Mouse (Mus musculus): ENCODE measurements at regions not wholly inside any gene's neighbourhood (a gene's known extent, or its start where the extent isn't known, plus 50 kb on each side); places are given as distances from the start of the nearest gene placed in this dataset.

DNA sequence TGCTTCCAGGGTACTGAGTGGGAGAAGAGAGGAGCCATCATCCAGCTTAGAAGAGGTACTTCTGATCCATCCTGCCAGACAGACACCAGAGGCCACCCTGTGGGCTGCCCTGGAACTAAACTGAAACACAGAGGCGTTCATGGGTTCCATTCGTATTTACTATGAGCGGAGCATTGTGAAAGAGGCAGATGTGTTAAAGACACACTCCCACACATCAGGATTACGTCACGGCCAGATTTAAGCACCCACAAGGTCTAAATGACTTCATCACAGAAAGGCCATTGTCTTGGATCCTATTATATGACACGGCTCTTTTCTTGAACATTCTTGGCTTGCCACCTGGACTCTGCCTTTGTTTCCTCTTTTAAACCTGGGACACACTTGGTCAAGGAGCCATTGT is 141.0 kb upstream of the Arglu1 start:
- DNase-seq = no peak

- DNase-seq = no peak
These were observed 138.9 kb upstream of the Arglu1 start for GRCm38 (mm10) chr8:8829230-8829629.

GRCm38 (mm10) chr8:8827555-8827954 is 137.2 kb upstream of the Arglu1 start:
- DNase-seq = no peak

DNA sequence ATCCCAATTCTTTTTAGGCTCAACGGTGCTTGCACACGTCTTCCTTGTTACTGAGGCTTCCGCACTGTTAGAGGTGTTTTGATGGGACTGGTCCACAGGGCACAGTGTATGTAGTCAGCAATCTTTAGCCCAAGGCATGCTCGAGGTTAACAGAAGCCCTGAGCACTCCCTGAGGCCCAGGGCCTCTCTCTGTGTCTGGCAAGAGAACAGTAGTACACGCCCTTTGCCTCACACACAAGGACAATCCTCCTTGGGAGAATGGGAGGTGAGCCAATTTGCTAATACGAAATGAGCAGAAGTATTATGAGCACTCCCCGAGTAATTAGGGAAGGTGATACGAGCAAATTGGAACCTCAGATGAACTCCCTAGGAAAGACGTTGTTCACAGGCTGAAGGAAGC is 136.5 kb upstream of the Arglu1 start:
- DNase-seq = peak; percentile 11

DNA sequence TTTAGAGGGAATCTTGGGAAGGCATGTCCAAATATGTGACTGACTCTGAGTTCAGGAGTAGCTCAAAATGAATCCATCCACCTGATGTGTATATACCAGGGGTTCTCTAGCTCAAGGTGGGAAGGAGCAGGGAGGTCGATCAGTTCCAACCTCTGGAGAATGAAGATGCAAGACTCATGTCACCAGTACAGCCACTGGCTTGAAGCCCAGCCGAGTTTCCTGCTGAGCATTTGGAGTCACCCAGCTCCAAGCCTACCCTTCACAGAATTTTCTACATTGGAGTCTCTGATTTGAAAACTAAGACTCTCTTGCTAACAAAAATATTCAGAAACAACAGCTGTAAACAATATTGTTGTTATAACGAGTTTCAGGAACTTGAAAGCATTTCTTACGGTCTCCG is 134.6 kb upstream of the Arglu1 start:
- no peak for DNase-seq

DNA sequence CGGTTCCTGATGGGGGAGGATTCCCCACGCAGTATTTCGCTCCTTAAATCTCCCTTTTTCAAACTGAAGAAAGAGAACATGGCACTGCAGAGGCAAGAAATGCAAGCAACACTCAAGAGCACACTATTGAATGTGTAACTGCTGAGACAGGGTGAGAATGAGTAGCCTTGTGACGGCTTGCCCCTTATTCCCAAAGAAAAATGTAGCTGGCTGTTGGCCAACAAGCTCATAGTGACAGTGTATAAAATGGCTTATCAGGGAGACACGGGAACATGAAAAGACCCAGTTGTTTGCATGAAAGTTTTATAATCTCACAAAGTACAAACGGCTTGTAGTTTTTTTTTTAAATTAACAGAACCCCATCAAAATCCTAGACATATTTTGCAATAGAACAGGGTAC is 130.8 kb upstream of the Arglu1 start:
- DNase-seq = no peak

GRCm38 (mm10) chr8:8820614-8821013 is 130.3 kb upstream of the Arglu1 start:
- DNase-seq = no peak

DNA sequence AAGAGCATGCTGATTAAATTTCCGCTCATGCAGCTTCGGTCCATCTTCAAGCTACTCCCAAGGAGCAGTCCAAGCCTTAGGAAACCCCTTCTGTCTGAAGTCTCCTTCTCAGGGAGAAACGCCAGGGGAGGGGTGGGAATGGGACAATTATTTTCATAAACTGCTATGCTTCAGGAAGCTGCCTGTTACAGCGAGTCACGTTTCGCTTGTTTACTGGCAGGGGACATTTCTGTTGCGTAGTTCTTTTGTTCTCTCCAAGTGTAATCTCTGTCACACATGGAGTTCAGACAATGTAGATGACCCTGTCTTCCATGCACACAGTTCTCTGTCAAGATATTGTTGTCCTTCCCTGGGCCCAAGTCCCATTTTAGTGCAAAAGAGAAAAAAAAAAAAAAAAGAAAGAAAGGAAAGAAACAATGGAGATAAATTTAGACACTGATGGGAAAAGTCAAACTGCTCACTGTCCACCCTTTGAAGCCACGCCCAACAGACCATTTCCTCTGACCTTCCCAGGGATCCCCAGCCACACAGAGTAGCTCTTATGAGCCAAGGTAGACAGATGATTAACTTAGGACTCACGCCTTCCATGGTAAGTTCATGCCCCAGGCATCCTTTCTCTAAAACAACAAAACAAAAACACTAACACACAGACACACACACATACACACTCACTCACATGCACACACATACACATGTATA is 129.1 kb upstream of the Arglu1 start:
- peak; percentile 42 for DNase-seq

- DNase-seq = no peak
These were observed 122.5 kb upstream of the Arglu1 start for GRCm38 (mm10) chr8:8812807-8813167.

DNA sequence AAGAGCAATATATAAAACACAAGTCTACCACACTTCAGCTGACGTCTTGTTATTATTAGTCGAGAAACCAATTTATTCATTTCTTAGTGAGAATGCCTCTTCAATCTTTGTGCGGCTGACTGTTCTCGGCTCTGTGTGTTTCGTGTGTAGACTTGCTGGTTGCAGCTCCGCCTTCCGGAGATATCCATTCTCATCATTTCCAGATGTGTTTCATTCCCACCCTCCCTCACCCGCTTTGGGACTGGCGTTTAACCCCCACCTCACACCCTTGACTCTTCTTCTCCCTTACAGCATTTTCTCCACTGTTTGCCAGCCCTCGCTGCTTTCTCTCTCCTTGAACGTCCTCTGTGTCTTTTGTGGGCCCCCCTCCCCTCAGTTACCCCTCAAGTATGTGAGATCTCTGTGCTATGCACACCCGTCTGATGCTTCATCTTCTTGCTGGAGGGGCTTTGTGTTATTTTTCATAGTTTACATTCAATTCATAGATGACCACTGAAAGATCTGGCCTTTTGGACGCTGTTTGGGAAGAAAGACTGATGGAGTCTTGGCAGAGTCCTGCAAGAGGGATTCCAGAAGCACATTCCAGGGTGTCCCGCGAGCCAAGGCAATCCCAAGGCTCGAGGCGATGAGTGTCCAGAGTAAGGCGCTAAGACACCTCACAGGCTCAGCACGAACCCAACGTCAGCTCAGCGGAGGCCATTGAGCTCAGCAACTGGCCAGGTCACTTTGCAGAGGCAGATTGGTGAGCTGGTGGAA is 121.9 kb upstream of the Arglu1 start:
- DNase-seq = no peak

DNA sequence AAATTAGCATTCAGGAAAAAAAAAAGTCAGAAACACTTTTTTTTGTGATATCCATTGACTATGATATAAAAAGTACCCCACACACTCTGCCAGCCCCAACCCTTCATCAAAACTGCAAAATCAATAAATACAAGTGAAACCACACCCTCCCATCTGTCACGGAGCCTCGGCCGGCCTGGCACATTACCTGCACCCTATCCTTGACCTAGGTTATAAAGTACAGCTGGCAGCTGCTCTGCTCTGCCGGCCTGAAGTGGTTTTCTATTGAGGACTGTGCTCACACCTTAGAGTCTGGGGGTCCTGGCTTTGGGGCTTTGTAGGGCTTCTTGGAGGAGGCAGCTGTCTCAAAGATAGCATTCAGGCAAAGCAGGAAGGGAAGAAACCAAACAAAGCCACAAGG is 120.6 kb upstream of the Arglu1 start:
- no peak for DNase-seq

DNA sequence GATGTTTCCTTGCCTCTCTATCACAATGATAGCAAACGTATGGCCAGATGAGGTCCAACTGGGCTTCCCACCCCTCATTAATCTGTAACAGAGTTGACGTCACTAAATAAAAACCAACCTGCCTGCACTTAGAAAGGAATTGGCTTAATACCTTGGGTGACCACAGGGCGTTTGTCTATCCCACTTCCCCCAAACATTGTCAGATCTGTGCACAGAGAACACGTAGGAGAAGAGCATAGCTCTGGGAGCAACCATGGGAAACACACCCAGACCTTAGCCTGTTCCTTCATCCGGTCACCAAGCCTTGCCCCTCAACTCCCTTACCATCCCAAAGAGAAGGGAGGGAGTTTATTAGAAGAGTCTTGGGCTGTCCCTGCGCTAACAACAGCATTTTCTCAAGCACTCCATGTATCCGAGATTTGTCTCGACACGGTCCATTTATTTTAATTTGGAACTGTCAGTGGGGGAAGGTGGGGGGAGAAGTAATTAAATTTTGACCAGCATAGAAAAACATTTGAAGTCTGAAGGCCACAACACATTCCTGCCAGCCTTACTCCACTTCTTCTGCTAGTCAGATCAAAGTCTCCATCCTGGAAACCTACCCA is 119.6 kb upstream of the Arglu1 start:
- DNase-seq = no peak

DNA sequence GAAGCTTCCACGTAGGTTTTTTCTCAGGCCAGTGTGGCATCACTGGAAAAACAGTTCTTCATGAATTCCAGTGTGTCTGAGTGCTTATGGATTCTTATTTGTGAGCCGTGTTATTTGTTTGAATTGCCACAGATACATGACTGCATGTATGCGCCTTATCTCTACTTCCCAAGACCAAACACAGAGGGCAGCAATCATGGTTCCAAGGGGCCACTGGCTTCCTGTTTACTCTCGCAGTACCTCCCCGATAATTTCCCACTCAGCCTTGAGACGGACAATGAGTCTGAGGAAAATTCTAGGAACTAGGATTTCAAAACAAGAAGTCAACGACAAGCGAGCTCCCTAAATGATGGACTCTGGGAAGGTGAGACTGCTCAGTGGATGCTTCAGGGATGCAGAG is 119.0 kb upstream of the Arglu1 start:
- no peak for DNase-seq

DNA sequence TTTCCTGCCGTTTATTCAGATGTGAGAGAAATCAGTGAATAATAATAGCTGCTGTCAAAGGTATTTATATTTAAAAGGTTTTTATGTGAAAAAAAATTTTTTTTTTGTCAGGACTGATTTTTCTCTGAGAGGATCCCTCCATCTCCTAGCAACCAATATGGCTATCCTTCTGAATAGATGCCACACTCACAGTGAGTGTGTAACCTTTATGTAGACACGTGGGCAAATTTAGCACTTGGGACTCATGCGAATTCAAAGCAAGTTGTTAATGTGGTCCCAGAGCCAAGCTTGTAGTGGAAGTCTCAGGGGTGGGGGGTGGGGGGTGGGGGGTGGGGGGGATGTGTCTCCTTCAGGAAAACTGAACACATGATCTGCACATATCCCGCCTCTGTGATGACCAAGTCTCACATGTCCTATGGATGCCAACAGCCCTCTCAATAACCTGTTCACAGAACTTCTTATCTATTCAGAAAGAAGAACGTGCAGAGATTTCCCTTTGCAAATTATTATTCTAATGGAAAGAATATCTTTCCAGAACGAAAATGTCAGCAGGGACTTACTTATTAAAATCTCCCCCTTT is 112.5 kb upstream of the Arglu1 start:
- no peak for DNase-seq

GRCm38 (mm10) chr8:8802317-8802716 is 112.0 kb upstream of the Arglu1 start:
- DNase-seq = no peak

DNA sequence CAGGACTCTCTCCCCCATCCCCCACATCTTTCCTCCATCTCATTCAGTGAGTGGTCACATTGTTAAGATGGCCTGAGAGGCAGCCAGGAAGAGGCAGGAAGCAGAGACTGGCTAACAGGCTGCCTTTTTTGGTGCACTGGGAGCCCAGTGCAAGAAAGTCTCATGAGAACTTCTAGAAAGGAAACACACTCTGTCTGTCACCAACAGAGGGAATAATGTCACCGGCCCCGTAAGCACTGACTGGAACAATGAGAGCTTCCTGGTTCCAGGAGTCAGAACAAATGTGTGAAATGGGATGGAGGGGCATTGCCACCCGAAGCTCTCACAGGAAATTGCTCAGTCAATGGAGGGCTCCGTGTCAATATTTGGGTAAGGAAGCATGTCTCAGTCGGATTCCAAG is 111.3 kb upstream of the Arglu1 start:
- no peak for DNase-seq

GRCm38 (mm10) chr8:8797521-8797920 is 107.2 kb upstream of the Arglu1 start:
- no peak for DNase-seq

DNA sequence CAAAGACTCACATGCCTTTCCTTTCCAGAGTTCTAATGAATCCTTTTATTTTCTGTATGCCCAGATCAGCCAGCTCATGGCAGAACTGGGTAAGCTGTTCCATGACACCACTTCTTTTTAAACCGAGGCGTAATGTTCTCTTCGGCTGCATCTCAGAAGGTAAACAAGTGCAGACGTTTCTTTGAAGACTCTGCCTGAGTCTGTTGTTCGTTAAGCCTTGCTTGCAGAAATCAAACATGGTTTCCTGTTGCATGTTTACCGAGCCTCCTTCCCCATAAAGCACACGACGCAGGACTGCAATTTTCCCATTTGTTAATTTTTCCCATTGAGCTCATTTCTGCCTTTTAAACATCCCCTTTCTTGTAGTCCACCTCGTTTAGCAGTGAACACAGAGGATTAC is 106.6 kb upstream of the Arglu1 start:
- no peak for DNase-seq

DNA sequence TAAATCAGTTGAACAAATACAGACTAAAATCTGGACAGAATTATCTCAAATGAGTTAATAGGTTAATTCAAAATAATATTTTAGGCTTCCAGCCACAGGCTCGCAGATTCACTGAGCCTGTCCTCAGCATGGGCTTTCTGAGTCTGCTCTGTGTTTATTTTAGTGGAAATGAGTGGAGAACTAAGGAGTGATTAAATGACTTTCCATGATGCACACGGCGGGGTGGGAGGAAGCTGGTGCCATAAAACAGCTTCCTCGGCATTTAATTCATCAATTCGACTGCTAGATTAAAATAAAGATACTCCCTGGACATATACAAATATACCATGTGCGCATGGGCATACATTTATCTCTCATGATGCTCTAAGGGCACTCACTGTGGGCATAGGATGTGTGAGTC is 104.4 kb upstream of the Arglu1 start:
- DNase-seq = no peak

DNA sequence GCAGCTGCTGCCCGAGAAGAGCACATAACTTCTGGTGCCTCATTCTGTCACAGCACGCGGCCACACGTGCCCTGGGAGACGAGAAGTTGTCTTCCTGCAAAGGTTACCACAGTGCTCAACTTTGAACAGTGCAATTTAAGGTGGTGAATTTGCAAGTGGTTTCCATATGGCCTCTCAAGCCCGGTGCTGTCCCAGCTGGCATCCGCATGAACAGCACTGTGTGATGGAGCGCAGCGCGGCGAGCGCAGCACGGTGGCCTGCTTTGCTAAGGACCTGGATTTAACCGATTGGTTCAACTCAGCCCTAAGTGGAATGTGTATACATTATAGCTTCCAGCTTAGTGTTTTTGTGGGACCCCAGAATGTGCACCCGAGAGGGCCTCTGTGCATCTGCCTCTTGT is 89.6 kb upstream of the Arglu1 start:
- DNase-seq = no peak

GRCm38 (mm10) chr8:8774496-8775015 is 84.2 kb upstream of the Arglu1 start:
- DNase-seq = no peak

DNA sequence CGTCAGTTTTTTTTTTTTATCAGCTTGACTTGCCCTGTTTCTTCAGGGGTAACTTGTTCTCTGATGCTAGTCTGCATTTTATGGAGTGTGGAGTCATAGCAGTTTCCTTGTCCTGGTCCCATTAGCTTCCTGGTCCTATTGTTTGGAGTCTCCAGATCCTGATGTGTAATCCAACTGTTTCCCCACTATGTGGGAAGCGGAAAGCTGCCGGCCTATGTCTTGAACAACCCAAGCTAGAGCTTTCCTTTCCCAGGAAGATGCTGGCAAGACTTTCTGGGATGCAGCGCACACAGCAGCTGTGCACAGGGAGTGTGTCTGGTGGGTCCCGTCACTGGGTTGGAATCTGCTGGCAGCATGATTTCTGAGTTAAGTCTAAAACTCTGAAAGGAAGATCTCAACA is 82.1 kb upstream of the Arglu1 start:
- no peak for DNase-seq

DNA sequence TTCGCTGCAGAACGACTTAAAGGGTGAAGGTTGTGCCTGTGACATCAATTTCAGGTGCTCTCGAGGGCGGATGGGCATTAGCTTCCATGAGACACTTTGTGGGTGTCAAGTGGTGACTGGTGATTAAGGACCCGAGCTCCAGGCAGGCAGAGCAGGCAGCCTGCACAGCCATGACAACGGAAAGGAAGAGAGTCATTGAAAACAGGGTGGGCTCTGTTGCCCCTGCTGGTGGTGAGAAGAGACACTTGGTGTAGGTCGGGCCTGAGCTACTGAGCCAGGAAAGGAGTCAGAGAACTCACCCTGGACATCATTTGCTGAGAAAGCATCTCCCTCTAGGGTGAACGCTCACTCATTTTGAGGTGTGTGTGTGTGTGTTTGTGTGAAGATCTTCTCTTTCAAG is 80.1 kb upstream of the Arglu1 start:
- DNase-seq = peak; percentile 8
